Mouse (Mus musculus) intestine, postnatal 0 days (tissue): ENCODE results near the gene Ryr1. TPM values are rescaled to one million over a fixed set of nuclear protein-coding genes. Genes with fewer than 3 reads are reported as not detected.

Source experiments
- ATAC-seq: fragments of 200-750 bp; cut with Nextera tagmentation; 2 replicates; pipeline ENCODE4 v1.8.0; 2017; ENCODE audit warnings: mild to moderate bottlenecking, moderate TSS enrichment, moderate library complexity
- H3K27ac ChIP-seq: fragments of 300-500 bp; sonication (generic); 2 replicates; pipeline ENCODE4 v1.5.1; 2014; ENCODE audit warnings: mild to moderate bottlenecking, low read depth, low read length, moderate library complexity
- H3K27me3 ChIP-seq: fragments of 300-500 bp; sonication (generic); replicated peaks from 2 replicates; pipeline ENCODE4 v1.6.1; 2014; ENCODE audit warnings: low read length, mixed read lengths; ENCODE audit not compliant: control insufficient read depth, insufficient read depth
- H3K36me3 ChIP-seq: fragments of 300-500 bp; sonication (generic); 2 replicates; pipeline ENCODE4 v1.6.1; 2014; ENCODE audit warnings: mild to moderate bottlenecking, moderate library complexity; ENCODE audit not compliant: control insufficient read depth, insufficient read depth
- H3K4me1 ChIP-seq: fragments of 300-500 bp; sonication (generic); replicated peaks from 2 replicates; pipeline ENCODE4 v1.6.1; 2014; ENCODE audit warnings: antibody characterized with exemption, low read length, mixed read lengths; ENCODE audit not compliant: control insufficient read depth, insufficient read depth
- H3K4me2 ChIP-seq: fragments of 300-500 bp; sonication (generic); replicated peaks from 2 replicates; pipeline ENCODE4 v1.6.1; 2014; ENCODE audit warnings: low read depth, mild to moderate bottlenecking, moderate library complexity
- H3K4me3 ChIP-seq: fragments of 300-500 bp; sonication (generic); 2 replicates; pipeline ENCODE4 v1.5.1; 2014; ENCODE audit warnings: low read depth, low read length
- H3K9ac ChIP-seq: fragments of 300-500 bp; sonication (generic); 2 replicates; pipeline ENCODE4 v1.6.1; 2014; ENCODE audit warnings: mild to moderate bottlenecking, low read depth, low read length
- H3K9me3 ChIP-seq: fragments of 300-500 bp; sonication (generic); 2 replicates; pipeline ENCODE4 v1.6.1; 2016; ENCODE audit warnings: mixed run types; ENCODE audit not compliant: control insufficient read depth
- CTCF ChIP-seq: sonication (generic); IDR thresholded peaks from 2 replicates; pipeline ENCODE4 v1.5.1; 2016; ENCODE audit warnings: low read depth, mild to moderate bottlenecking, control low read depth, antibody characterized with exemption, moderate library complexity
- WGBS: fragments of 180-500 bp; shearing (Covaris S2); extraction: QIAGEN DNeasy Blood & Tissue Kit; methylation state at CpG from one replicate; pipeline ENCODE4 v1.1.7; 2014; 5-methylcytosine and 5-hydroxymethylcytosine counted together
- microRNA counts: library from miRNA; unstranded; fragments of <30 nt; microRNA quantifications from one replicate; lab custom pipeline; 2016
- microRNA-seq: library from miRNA; unstranded; fragments of <30 nt; microRNA quantifications from one replicate; pipeline ENCODE4, GENCODE M21; 2016
- polyA plus RNA-seq: library from polyadenylated mRNA; unstranded; fragments of >200 nt; fragmentation: Nextera tagmentation; extraction: Ambion mirVana; gene quantifications from 2 replicates; pipeline ENCODE4 v1.2.1, GENCODE M21; 2015

Gene Ryr1
- polyA plus RNA-seq, 1 experiment from 2014 or later, result 0.43 TPM

- Histone ChIP-seq H3K27me3 (no peaks in the 10 kb centered on the region), H3K4me3 (no peak overlapping the region), H3K36me3 (peaks cover 6% of the 10 kb centered on the region), H3K9me3 (no peaks in the 10 kb centered on the region), H3K4me1 (peaks cover 43% of the 10 kb centered on the region), H3K4me2 (peak overlapping the region; percentile 38; the same call in 1 of the 2 replicates), H3K27ac (0 out of 2 replicates have a peak overlapping the region, but pooled peaks have one; percentile 28), H3K9ac (no peak overlapping the region)
- no peak for ATAC-seq
- TF ChIP-seq CTCF, result no peak
- WGBS, result 5% methylated on average over 2 of the region's 2 CpGs
Observed at GRCm38 (mm10) chr7:28953476-28954376, 171.3 kb downstream of the Ryr1 start.

MicroRNA genes within 50 kb of the gene (microRNA counts, 519-probe panel; counts per million panel counts)
- 1,620 counts per million, percentile 8 among the panel's probes with 10 or more counts for microRNA mmu-miR-1963 (lab: Ali Mortazavi, UCI)

Small RNAs within 50 kb of the gene (microRNA-seq; reads per million reads assigned to microRNA genes)
- gene Gm44408 (not detected), gene Mir1963 (not detected)

Other genes starting within 250 kb of the Ryr1 start
- 0.25 and 0.37 TPM in 2 replicates for gene Capn12, start 243.8 kb downstream of the Ryr1 start, polyA plus RNA-seq
- 293 and 319 TPM in 2 replicates for gene Actn4, start 162.8 kb downstream of the Ryr1 start, polyA plus RNA-seq
- 282 and 286 TPM in 2 replicates for gene Eif3k, start 143.3 kb downstream of the Ryr1 start, polyA plus RNA-seq
- 1.5 and 1.6 TPM in 2 replicates for gene Map4k1, start 143.1 kb downstream of the Ryr1 start, polyA plus RNA-seq
- 0.21 and 0.29 TPM in 2 replicates for gene Rasgrp4, start 9.7 kb upstream of the Ryr1 start, polyA plus RNA-seq
- 75.9 and 83.4 TPM in 2 replicates for gene Fam98c, start 31.1 kb upstream of the Ryr1 start, polyA plus RNA-seq
- 0.27 and 0.34 TPM in 2 replicates for gene Ggn, start 45.0 kb upstream of the Ryr1 start, polyA plus RNA-seq
- 0.52 and 0.93 TPM in 2 replicates for gene Spred3, start 45.2 kb upstream of the Ryr1 start, polyA plus RNA-seq
- 205 and 209 TPM in 2 replicates for gene Psmd8, start 55.5 kb upstream of the Ryr1 start, polyA plus RNA-seq
- 0.21 and 0.22 TPM in 2 replicates for gene Catsperg1, start 88.9 kb upstream of the Ryr1 start, polyA plus RNA-seq
- 1.5 and 1.8 TPM in 2 replicates for gene Kcnk6, start 107.3 kb upstream of the Ryr1 start, polyA plus RNA-seq
- 40.6 and 41.7 TPM in 2 replicates for gene Yif1b, start 113.2 kb upstream of the Ryr1 start, polyA plus RNA-seq
- 836 and 862 TPM in 2 replicates for gene 2200002D01Rik, start 123.3 kb upstream of the Ryr1 start, polyA plus RNA-seq
- gene Spint2, start 156.7 kb upstream of the Ryr1 start, polyA plus RNA-seq, result 685 and 722 TPM in 2 replicates
- 35.2 and 37.0 TPM in 2 replicates for gene Ppp1r14a, start 164.1 kb upstream of the Ryr1 start, polyA plus RNA-seq
- gene Dpf1, start 178.8 kb upstream of the Ryr1 start, polyA plus RNA-seq, result 1.7 TPM in 2 replicates